Mouse (Mus musculus) ES-E14 (cell line): ENCODE data around the gene Ankrd2.

Experiments used
- HCFC1 ChIP-seq: IDR thresholded peaks from 2 replicates; pipeline ENCODE4 v1.6.1; 2012; ENCODE audit warnings: low read length, inconsistent platforms, borderline replicate concordance; ENCODE audit not compliant: insufficient read depth
- ZC3H11A ChIP-seq: IDR thresholded peaks from 2 replicates; pipeline ENCODE4 v1.6.1; 2012; ENCODE audit warnings: low read depth, mild to moderate bottlenecking, inconsistent platforms, low read length, borderline replicate concordance

DNA sequence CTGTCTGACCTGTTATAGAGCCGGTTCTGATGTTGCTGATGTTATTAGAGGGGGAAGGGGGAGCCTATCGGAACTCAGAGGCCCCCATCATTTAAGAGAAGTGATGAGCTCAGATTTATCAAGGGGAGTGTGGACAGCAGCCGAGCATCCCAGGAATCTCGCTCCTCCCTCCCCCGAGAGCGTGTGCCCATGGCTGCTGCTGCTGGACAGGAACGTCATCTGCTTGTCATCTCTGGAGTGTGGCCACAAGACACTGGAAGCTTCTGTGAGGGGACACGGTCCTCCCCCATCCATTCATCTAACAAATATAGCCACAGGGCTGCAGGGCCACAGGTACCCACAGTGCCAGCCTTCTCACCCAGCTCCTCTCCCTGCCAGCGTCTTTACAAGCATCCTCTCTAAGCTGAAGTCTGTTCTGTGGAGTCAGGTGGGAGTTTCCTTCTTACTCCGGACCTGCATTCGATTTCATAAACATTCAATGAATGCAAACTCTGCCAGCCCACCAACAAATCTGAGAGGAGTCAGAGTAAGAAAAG is 1.4 kb downstream of the Ankrd2 start:
- no peak for TF ChIP-seq HCFC1
- TF ChIP-seq ZC3H11A = no peak
